Mouse (Mus musculus): Measurements from ENCODE around the gene Nmt1. TPM values are rescaled to one million over a fixed set of nuclear protein-coding genes. Genes with fewer than 3 reads are reported as not detected.

The Nmt1 gene
- total RNA-seq, 2 experiments from 2014 or later = 65.2 to 68.7 TPM

DNA sequence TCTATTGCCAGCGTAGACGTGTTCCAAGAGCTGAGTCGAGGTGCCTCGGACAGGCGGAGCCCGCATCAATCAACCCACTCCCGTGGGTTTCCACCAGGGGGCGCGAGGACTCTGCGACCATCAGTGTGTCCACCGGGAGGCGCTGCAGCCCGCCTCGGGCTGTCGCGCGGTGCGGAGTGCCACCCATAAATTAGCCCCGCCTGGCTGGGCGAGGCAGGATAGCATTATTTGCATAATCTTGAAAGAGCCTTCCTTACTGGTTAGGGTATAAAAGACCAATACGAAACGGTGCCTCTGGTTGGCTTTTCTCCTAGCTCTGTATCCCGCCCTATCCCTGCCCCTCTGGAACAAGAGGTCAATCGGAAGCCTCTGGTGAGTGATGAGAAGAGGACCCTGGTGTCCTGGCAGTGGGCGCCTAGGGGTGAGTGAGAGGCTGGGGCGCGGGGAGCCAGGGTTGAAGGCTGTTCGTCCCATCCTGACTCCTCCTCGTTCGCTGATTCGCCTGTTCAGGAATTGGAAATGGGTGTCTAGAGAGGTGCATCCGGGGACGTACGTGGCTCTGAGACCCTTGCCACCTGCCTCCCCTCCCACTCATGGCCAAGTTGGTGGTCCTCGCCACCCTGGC, 74.8 kb downstream of the Nmt1 start:
- intact Hi-C loops (cut with DNase I) = loop anchor here (1.0 kb wide), 2 partner anchors 29 to 55 kb away; partner anchors contain the start of gene Hexim2
- DNase-seq = peak; percentile 99 to 100

- DNase-seq = no peak
Measured at GRCm38 (mm10) chr11:103103621-103104020, 75.6 kb downstream of the Nmt1 start.

DNA sequence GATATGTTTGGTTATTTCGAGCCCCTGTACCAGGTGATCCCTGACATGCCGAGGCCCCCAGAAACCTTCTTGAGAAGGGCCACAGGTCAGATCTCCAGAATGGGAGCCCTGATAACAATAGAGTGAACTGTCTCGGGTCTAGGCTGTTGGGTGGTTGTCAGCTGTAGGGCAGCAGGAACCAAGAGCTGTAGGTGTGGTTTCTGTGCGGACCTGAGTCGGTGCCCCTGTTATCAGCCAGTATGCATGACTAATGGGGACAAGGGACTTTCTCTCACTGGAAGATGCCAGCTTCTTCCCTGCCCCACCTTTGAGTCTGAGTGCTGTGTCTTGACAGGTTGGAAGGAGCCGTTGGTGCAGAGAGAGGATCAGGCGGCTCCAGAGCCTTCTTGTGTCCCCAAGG, 76.5 kb downstream of the Nmt1 start:
- DNase-seq = no peak
- intact Hi-C loops (cut with DNase I) = no loop called here

More at GRCm38 (mm10) chr11:103103621-103104020, 75.6 kb downstream of the Nmt1 start:
- intact Hi-C loops (cut with DNase I) = no loop called here

- intact Hi-C loops (cut with DNase I) = no loop called here
Measured at GRCm38 (mm10) chr11:103105180-103105725, 77.3 kb downstream of the Nmt1 start.

DNA sequence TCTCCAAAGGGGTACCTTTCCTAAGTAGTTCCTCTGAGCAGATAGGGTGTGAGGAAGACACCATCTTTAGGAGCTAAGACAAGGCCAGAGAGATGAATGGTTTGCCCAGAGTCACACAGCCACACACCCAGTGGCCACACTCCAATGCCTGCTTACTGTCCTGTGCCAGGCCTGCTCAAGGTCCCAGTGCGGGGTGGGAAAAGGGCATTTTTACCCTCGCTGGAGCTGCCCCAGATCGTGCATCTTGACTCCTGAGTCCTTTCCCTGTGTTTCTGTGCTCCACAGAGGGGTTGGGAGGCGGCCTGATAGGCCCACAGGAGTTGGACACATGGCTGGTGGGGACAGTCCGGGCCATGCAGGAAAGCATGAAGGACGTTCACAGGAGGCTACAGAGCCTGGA, 77.8 kb downstream of the Nmt1 start:
- intact Hi-C loops (cut with DNase I) = no loop called here
- no peak for DNase-seq

More at GRCm38 (mm10) chr11:103105180-103105725, 77.3 kb downstream of the Nmt1 start:
- no peak for DNase-seq

DNA sequence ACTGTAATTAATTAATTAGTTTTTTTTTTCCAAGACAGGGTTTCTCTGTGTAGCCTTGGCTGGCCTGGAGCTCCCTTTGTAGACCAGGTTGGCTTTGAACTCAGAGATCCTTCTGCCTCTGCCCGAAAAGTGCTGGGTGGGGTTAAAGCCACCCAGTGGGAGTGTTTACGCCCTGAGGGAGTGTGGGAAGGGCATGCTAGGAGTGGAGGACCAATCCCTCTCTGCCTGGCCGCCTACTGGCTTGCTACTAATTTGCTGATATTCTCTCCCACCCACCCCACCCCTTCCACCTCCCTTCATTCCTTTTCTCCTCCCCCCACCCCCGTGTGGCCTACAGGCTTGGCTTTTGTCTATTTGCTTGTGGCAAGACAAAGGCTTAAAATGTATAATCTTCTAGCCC, 78.4 kb downstream of the Nmt1 start:
- DNase-seq = no peak
- intact Hi-C loops (cut with DNase I) = no loop called here

DNA sequence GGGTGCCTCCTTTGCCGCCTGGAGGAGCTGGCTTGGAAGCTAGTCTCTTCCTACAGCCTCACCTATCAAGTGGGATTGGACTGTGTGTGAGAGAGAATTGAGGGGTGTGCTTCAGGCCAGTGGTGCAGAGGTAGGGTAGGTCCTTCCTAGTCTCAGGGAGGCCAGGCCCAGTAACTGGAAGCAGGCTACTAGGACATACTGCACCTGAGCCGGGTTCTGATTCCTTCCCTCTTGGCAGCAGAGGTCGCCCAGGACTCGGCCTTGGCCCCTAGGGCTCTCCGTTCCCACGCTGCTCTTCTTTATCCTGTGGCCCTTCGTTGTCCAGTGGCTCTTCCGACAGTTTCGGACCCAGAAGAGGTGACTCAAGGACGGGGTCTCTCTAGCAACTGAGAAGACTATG, 83.3 kb downstream of the Nmt1 start:
- intact Hi-C loops (cut with DNase I) = no loop called here
- no peak for DNase-seq

- peak; percentile 77 to 80 for DNase-seq
- intact Hi-C loops (cut with DNase I) = no loop called here
Measured at GRCm38 (mm10) chr11:103111881-103112551, 84.0 kb downstream of the Nmt1 start.

DNA sequence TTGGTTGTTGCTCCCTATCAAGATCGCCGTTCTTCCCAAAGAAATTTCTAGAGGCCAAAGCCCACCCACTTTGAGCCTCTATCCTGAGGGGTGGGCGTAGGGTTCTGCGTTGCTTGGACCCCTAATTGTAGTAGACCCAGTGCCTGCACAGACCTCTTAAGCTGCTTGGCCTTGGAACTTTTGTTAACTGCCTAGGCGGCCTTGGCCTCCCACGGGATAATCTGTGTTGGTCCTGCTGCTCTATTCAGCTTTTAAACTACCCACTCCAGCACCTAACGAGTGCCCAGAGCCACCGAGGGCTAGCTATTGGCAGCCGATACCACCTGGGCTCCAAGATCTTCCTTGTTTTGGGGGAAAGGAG, 84.5 kb downstream of the Nmt1 start:
- intact Hi-C loops (cut with DNase I) = no loop called here
- DNase-seq = no peak

DNA sequence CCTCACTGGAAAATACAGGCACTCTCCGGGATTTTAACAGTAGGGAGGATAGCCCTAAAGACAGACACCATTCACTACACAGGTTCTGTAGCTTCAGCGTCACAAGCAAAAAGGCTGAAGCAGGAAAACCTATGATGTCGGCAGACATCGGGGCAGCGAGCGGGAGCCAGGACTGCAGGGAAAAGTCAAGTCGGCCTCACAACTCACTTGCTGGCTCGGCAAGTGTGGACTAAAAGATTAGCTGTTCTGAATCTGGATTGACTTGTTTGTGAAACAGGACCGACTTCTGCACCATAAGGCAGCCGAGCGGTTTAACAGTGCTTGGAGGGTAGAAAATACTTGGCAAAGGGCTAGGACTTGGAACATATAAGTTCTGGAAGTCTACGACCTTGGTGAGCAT, 85.0 kb downstream of the Nmt1 start:
- intact Hi-C loops (cut with DNase I) = no loop called here
- DNase-seq = no peak

DNA sequence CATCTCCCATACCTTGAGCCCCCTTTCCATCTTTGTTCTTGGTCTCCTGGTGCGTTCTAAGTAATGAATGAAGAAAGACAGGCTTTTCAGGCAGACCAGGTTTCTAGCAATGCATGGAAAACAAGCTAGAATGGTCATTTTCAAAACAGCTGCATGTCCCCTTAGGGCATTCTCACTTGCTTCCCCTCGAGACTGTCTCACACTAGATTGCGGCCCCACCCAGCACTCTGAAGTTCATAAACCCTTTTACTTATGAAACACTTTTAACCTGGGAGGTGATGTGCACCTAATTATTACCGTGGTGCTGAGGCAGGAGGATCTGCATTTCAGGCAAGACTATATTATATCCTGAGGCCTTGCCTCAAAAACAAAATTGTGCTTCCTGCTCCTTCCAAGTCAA, 85.8 kb downstream of the Nmt1 start:
- DNase-seq = no peak
- intact Hi-C loops (cut with DNase I) = no loop called here

GRCm38 (mm10) chr11:103114270-103114943, 86.4 kb downstream of the Nmt1 start:
- intact Hi-C loops (cut with DNase I) = no loop called here
- no peak for DNase-seq

- intact Hi-C loops (cut with DNase I) = no loop called here
- peak; percentile 81 to 88 for DNase-seq
Measured at GRCm38 (mm10) chr11:103115163-103116007, 87.4 kb downstream of the Nmt1 start.

GRCm38 (mm10) chr11:103116008-103116818, 88.2 kb downstream of the Nmt1 start, which contains the start of gene Hexim1:
Gene Hexim1, plus strand, starts transcription at chr11:103116231.
- intact Hi-C loops (cut with DNase I) = no loop called here
- peak; percentile 99 to 100 for DNase-seq

DNA sequence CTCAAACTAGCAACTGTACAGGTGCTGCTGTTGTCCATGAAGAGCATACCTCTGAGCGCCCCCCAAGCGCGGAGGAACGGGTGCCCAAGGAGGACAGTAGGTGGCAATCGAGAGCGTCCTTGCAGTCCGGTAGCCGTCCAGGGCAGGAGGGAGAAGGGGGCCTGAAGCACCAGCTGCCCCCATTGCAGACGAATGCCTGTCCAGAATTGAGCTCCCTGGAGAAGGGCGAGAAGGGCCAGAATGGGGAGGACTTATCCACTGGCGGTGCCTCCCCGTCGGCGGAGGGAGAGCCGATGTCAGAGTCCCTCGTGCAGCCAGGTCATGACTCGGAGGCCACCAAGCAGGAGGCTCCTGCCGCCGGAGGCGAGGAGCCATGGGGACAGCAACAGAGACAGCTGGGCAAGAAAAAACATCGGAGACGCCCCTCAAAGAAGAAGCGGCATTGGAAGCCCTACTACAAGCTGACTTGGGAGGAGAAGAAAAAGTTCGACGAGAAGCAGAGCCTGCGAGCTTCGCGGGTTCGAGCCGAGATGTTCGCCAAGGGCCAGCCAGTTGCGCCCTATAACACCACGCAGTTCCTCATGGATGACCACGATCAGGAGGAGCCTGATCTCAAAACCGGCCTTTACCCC, 89.1 kb downstream of the Nmt1 start:
- DNase-seq = peak; percentile 78 to 85
- intact Hi-C loops (cut with DNase I) = loop anchor here (1.0 kb wide), 2 partner anchors 15 to 42 kb away; partner anchors contain the start of gene Hexim2

GRCm38 (mm10) chr11:103117591-103118009, 89.6 kb downstream of the Nmt1 start:
- peak in 1 of 2 experiments; percentile 42 for DNase-seq
- intact Hi-C loops (cut with DNase I) = loop anchor here (1.0 kb wide), 2 partner anchors 15 to 42 kb away; partner anchors contain the start of gene Hexim2
